Mouse (Mus musculus) adrenal gland, adult 2 months (tissue): ENCODE measurements around the gene Josd1. TPM values are rescaled to one million over a fixed set of nuclear protein-coding genes. Genes with fewer than 3 reads are reported as not detected.
"Not testable (repeated sequence)": the region's sequence is repeated elsewhere in the genome, so short reads cannot be mapped to it uniquely, and the experiment has no call there.

Experiments
- DNase-seq: peaks from one replicate; pipeline ENCODE4 v3.0.0; 2021
- polyA plus RNA-seq: library from polyadenylated mRNA; depleted of rRNA; stranded (reverse); fragments of >200 nt; gene quantifications from 2 replicates; pipeline ENCODE4 v1.2.3, GENCODE M21; 2012
- total RNA-seq, 2 experiments: library from RNA; stranded (reverse); gene quantifications; 2 replicates each; pipeline ENCODE4 v1.2.3; 2021

The Josd1 gene
- total and polyA plus RNA-seq, 3 experiments = 29.1 to 33.8 (median 30.1) TPM

- DNase-seq = no peak
Measured at GRCm38 (mm10) chr15:79692334-79692733, 4.6 kb upstream of the Josd1 start.

- no peak for DNase-seq
Measured at GRCm38 (mm10) chr15:79691023-79691508, 3.3 kb upstream of the Josd1 start.

GRCm38 (mm10) chr15:79690426-79691022, 2.8 kb upstream of the Josd1 start, which contains the start of gene Gtpbp1:
Gtpbp1 (plus strand) TSS chr15:79690845.
- DNase-seq = peak; percentile 99

- no peak for DNase-seq
Measured at GRCm38 (mm10) chr15:79689662-79690425, 2.1 kb upstream of the Josd1 start.

GRCm38 (mm10) chr15:79688268-79688956, 693 bp upstream of the Josd1 start:
- DNase-seq = no peak

GRCm38 (mm10) chr15:79687175-79687574, 544 bp downstream of the Josd1 start:
- DNase-seq = no peak

GRCm38 (mm10) chr15:79686046-79686869, 1.5 kb downstream of the Josd1 start:
- peak; percentile 18 for DNase-seq

GRCm38 (mm10) chr15:79685141-79685641, 2.5 kb downstream of the Josd1 start:
- peak; percentile 14 for DNase-seq

- DNase-seq = no peak
Measured at GRCm38 (mm10) chr15:79684616-79685015, 3.1 kb downstream of the Josd1 start.

- DNase-seq = peak; percentile 66
Measured at GRCm38 (mm10) chr15:79683707-79684465, 3.8 kb downstream of the Josd1 start.

- no peak for DNase-seq
Measured at GRCm38 (mm10) chr15:79683146-79683545, 4.6 kb downstream of the Josd1 start.

- no peak for DNase-seq
Measured at GRCm38 (mm10) chr15:79681973-79682372, 5.7 kb downstream of the Josd1 start.

GRCm38 (mm10) chr15:79677936-79678335, 9.8 kb downstream of the Josd1 start:
- DNase-seq = no peak

GRCm38 (mm10) chr15:79671828-79672348, 15.8 kb downstream of the Josd1 start:
- not testable (repeated sequence) for DNase-seq

- no peak for DNase-seq
Measured at GRCm38 (mm10) chr15:79670972-79671299, 16.8 kb downstream of the Josd1 start.

GRCm38 (mm10) chr15:79670249-79670971, 17.3 kb downstream of the Josd1 start, which contains the start of gene Tomm22:
Tomm22 (plus strand) TSS chr15:79670861.
- peak; percentile 93 for DNase-seq

- DNase-seq = no peak
Measured at GRCm38 (mm10) chr15:79669195-79669594, 18.5 kb downstream of the Josd1 start.

GRCm38 (mm10) chr15:79664666-79665065, 23.1 kb downstream of the Josd1 start:
- DNase-seq = no peak

GRCm38 (mm10) chr15:79661852-79662251, 25.9 kb downstream of the Josd1 start:
- no peak for DNase-seq
